Mouse (Mus musculus): ENCODE data around the gene Fam187a.

Gene Fam187a

DNA sequence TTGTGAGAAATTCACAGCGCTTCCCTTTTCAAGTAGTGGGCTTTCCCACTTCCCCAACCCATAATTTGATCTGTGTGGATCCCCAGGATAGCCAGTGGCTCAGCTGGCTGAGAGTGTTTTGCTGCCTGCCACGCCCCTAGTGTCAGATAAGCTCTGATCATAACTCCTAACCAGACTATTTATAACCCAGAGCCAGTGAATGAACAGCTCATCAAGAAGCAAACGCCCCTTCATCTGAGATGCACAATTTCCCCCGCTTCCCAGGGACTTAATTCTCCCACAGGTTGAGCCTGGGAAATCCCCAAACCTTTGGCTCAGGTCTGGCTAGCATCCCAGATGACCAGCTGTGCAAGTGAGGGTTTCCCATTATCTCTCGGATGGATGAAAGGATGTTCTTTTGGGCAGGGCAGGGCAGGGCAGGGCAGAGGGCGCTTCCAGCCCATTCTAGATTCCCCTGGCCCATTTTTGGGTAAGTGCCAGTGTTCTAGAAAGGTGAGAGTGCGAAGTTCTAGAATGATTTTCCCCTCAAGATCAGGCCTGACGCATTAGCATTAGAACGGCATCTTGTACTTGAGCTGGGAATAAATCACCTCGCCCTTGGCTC, at the start of gene Fam187a:
Gene Fam187a (plus strand): TSS at position 554 of the 604 bp plus-strand sequence.
- no peak for DNase-seq

DNA sequence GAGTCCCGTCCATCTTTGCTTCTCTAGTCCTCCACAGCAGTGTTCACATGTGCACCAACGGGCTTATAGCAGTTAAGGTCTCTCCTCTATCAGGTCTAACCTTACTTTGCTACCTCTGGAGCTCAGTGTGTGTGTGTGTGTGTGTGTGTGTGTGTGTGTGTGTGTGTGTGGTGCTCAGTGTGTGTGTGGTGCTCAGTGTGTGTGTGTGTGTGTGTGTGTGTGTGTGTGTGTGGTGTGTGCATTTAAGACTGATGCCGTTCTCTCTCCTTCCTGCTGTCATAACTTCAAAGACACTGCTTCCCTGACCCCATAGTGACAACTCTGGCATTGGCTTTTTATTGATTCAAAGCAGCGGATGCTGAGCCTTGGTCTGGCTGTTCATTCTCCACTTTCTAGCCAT, 49.4 kb upstream of the Fam187a start, which contains the start of gene Higd1b:
Gene Higd1b (plus strand): TSS at position 301 of the 400 bp plus-strand sequence.
- no peak for DNase-seq

DNA sequence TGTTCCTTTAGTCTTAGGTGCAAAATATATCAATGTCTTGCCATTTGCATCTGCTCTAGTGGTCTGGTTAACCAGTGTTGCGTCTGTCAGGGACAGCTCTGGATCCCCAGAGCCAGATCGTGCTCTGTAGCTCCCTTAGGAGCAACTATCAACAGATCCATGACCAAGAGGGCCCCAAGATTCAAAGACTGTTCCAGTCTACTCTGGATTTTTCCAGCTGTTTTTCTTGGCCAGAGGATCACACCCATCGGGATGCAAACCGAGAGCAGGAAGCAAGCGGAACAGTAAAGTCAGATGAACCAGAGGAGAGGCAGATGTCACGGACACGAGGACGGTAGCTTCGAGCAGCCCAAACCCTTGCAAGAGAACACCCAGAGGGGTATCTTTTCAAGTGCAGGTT, 48.8 kb upstream of the Fam187a start:
- DNase-seq, result no peak

DNA sequence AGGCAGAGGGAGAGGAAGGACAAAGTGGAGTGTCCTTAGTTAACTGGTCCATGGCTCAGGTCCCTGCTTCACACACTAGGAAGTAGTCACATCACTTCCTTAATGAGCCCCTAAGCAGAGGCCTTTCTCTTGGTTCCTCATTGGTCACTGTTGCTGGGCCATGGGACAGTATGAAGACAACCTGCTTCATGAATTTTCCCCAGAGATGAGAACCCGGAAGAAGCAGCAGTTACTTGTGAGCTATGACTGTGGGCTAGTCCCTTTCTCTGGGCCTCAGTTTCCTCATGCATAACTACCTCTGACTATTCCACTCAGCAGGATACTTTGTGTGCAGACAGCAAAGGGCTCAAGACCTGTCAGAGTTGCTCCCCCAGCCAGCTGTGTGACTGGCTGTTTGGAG, 47.6 kb upstream of the Fam187a start:
- no peak for DNase-seq

DNA sequence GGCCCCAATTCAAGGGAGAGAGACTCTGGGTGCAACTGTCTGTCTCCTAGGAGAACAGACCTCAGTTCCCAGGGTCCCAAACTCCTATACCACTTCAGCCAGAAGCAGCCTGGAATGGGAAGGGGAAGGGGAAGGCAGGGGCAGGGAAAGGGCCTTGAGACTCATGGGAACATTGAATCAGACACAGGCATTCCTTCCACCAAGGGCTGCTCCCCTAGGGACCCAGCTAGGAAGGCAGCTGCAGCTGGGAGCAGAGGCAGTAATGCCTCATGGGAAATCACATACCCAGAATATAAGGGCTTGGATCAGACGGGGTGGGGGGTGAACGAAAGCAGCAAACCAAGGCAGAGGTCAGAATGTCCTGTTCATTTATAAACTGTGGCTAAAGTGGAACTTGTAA, 46.8 kb upstream of the Fam187a start:
- no peak for DNase-seq

DNA sequence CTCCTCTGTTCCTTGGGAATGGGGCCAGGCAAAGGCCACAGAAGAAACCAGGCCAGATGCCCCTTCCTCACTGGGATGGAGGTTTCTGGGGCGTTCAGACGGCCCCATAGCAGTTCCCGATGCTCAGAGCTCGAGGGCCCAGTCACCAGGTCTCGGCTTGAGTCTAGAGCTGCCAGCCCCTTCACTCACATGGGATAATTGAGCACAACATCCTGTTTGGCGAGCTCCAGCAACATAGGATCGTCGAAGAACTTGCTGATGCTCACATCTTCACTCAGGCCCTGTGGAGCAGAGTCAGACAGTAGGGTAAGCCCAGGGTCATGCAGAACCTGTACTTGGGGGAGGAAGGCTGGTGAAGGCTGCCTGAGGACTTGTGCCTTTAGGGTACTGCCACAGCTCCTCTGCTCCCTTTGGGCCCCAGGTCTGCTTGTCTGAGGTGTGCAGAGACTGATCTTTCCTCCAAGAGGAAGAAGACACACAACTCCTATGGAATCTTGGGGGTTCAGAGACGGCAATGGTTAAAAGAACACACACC, 46.3 kb upstream of the Fam187a start:
- DNase-seq, result no peak

DNA sequence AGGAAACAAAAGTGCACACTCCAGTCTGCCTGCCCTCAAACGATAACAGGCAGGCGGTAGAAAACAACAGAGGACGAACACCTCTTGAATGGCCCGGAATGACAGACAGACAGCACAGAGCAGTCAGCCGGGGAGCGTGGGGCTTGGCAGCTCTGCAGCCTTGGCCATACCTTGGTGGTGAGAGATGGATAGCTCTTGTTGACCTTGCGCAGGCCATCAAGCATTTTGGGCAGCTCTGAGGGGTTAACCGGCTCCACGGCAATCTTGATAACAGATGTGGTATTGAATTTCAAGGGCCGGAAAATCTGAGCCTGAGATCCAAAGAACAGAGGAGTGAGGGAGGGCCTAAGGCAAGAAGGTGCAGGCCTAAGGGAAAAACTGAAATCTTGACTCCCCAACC, 39.0 kb upstream of the Fam187a start:
- no peak for DNase-seq

DNA sequence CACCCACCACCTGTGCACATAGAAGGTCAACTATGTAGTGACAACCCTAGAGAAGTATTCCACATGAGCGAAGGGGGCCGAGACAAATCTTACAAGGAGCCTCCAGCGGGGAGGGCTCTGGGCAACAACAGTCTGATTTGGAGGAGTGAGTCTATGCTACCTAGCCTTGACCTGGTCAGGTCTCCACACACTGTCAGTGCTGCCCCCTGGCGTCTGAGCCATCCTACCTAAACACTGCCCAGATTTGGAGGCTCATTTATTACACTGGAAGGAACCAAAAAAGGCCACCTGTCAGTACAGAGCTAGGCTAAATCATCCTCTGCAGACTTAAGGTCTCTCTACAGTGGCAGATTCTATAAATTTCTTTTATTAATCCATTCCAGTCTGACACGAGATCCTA, 33.1 kb upstream of the Fam187a start:
- peak; percentile 49 for DNase-seq

DNA sequence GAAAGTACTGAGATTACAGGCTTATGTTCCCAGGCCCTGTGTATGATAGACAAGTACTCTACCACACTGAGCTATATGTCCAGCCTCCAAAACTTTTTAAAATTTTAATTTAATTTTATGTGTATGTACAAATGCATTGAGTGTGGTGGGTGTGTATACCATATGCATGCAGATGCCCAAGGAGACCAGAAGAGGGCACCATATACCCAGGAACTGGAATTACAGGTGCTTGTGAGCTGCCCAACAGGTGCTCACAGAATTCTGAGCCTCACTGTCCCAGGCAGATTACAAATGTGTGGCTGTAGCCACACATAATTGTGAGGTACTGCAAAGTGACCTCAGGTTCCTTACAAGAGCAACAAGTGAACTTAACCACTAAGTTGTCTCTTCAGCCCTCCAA, 31.2 kb upstream of the Fam187a start:
- no peak for DNase-seq

DNA sequence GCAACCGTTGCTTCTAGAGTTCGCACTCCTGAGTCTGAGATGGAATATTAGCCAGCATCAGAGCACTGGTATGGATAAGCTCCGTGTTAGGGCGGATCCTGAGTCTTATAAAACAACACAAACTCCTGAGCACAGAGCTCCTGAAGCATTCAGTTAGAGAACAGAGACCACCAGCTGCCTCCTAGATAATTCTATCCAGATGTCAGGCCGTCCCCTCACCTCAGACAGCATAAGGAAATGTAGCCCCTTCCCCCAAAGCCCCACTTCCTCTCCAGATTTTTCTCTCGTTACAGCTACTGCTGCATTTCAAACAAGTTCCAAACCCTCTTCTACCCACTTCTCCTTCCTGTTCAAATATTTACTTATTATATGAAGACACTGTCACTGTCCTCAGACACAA, 29.0 kb upstream of the Fam187a start:
- no peak for DNase-seq

DNA sequence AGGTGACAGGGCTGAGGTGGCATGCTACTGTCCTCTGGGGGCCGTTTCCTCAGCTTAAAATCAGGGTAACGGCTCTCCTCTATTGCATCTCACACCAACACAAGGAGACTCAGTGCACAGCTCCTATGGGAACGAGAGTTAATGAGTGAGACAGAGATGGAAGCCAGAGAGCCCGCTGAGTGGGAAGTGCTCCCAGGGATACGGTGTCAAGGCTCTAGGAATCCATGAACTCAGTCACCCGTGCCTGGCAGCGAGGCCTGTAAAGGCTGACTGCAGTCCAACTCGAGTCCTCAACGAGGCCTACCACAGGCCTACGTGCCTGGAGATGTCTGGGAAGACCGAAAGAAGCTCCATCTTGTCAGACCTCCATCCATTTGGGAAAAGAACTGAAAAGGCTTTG, 26.0 kb upstream of the Fam187a start:
- no peak for DNase-seq

DNA sequence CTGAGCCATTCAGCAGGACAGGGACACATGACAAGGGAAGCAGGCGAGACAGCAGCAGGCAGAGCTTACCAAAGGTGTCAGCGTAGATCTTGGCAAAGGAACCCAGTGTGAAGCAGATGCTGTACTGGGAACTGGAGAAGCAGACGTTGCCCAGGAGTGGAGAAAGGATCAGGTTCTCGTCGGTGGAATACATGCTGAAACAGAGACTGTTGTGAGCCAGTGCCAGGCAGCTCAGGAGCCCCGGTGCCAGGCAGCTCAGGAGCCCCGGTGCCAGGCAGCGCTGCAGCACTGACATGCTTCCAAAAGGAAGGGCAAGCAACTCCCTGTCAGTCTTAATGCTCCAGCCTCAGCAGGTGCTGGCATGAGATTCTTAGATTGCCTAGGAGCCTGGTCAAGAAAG, 25.0 kb upstream of the Fam187a start:
- DNase-seq, result no peak

DNA sequence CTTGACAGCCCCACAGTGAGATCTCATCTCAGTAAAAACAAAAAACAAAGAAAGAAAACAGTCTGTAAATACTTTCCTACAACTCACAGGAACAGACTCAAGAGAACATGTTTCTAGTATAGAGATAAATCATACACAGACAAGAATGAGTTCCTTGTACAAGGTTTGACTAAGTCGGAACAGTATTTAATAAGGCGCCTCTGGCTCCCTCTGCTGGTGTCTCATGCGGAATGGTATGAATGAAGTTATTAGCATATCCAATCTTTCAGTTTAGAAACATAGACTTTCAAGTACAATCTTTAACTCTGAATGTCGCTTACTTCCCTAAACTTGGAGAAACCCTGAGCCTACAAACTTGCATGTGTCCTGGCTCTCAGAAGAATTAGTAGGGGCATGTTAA, 20.7 kb upstream of the Fam187a start:
- DNase-seq, result peak; percentile 52

DNA sequence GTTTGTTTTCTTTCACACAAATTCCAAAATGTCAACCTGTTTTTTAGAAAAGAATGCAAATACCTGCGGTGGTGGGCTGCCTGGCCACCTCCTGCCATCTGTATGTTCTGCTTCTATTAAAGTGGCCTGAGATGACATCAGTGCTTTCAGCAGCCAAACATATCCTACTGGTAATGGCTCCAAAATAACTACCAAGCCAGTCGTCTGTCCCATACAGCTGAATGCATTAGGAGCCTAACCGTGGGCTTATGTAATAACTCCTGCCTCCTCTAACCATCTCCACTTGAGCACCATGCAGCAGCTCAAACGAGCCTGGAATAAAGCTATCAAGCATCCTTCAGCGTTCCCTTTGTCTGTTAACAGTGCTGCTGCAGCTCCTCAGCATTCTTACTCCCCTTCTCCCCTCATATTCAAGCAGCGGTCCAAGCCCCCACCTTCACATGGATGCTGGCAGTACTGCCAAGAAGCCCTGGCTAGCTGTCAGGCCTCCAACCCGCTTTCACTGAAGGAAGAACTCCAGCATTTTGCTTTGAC, 10.1 kb upstream of the Fam187a start:
- DNase-seq, result no peak

DNA sequence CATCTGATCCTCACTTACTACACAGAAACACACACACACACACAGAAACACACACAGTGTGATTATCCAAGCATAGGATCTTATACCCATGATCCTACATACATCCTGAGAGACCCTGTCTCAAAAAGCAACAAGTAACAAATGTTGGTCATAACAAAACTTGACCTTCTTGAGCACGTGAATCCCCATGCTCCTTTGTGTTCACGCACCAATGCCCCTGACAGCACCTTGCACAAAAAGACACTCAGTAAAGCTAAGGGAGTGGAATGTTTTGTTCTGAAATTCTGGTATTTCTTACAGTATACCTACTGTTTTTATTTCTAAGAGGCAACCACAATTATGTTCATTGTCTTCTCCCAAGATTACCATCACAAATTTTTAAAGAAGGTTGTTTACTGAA, 5.4 kb upstream of the Fam187a start:
- DNase-seq, result no peak

DNA sequence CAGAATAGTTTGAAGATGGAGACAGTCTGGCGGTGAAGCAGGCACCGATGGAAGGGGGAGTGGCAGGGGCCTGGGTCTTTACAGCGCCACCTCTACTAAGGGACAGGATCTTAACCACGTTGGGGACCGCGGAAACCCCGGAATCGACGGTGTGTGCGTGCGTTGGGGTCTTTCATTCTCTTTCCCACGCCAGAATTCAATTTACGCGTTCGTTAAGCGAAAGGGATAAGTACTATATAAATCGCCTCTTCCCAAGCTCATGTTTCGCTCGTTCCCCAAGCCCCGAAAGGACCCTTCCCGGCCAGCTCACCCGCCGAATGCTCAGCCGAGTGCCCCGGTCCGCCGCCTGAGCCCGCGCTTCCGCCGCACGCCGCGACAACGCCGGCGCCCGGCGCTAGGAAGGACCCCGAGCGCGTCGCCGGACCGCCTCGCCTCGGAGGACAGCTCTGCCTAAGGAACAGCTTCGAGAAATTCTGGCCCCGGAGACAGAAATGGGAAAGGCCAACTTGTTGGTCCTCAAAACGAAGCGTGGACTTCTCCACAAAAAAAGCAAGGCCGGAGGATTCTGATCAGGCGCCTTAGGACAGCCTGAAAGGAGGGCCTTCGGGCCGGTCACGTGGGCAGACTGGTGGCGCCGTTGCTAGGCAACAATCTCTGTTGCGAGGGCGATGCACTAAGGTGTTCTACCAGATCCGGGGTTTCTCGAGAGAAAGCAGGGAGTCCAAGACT, 4.2 kb upstream of the Fam187a start, which contains the start of the genes Eftud2 and Ccdc103:
Gene Eftud2 (minus strand): TSS at position 401 of the 729 bp plus-strand sequence.
Gene Ccdc103 (plus strand): TSS at position 620 of the 729 bp plus-strand sequence.
- peak; percentile 92 for DNase-seq

DNA sequence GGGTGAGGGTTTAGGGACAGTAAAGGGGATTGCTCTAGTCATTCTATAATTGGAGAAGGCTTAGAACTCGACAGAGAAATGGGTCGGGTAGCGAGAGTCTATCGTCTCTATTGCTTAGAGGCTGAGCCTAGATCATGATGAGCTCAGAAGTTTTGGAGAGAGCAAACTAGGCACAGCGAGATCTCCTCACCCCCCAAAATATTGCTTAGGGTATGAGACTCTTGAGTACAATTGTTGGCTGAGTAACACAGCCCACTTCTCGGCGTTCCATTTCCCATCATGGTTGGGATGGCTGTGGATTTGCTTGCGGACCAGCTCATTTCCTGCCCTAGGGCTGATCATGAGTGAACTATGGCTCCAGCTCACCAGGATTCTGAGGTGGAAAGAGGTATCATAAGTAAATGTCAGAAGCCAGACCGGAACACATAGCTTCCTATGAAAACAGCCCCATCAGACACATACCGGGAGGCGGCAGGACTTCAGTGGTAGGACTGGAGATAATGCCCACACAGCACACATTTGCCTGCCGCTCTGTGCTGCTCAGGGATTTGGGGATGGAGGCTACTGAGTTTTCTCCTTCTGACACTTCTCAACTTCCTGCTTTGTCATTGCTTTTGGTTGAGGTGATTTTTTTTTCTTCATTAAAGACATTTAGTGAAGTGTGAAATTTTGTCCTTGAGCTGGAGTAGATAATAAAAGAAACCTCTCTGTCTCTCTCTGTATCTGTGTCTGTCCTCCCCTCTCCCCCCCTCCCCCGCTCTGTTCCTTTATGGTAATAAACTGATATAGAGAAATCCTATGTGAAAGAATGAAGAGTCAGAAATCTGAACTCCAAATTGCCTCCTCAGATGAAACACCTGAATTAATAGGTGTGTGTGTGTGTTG, 3.4 kb upstream of the Fam187a start:
- DNase-seq, result no peak

DNA sequence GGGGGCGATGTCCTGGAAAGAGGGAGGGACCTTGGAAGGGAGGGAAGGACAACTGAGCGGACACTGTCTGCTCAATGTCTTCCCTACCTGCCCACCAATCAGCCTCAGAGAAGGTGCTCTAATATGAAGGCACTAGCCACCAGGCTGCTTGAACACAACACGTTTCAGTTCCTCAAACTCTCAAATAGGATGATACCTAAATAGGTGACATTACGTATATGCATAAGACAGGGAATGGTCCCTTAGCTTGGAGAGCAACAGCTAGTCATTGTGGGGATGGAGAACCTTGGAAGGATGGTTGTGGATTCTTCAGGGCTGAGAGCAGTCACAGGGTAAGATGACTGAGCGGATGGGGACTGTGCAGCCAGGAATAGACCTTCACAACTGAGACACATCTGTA, 2.5 kb downstream of the Fam187a start:
- DNase-seq, result no peak

DNA sequence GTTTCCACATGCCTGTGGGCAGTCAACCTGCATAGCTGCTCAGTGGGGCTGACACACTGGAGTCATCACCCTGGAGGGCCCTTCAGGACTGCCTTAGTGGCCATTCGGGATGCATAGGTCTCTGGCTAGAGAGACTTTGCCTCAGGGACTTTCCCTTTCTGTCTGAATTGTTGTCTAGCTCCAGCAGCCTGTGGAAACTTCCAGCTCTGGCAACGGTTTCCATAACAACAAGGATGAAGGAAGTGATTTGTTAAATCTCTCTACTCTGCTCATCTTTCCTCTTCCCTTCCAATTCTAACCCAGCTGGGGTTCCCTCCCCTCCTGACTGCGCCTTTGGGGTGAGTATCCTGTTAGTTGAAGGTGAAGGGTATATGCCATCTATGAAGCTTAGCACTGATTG, 3.2 kb downstream of the Fam187a start:
- no peak for DNase-seq

DNA sequence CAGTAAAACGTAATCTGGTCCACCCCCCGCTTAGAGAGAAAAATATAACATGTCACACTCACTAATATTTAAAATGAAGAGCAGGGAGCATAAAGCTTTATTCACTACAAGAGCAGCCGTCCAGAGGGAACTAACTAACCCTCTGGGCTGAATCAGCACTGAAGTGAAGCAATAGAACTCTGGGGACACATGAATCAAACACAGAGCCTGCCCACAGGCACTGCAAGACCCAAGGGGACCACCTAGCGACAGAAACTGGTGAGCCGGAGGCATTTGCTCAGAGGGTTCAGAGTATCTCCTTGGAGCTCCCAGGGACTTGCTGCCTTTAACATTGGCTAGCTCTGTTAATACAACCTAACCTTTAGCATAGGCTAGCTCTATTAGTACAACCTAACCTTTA, 5.1 kb downstream of the Fam187a start:
- no peak for DNase-seq

DNA sequence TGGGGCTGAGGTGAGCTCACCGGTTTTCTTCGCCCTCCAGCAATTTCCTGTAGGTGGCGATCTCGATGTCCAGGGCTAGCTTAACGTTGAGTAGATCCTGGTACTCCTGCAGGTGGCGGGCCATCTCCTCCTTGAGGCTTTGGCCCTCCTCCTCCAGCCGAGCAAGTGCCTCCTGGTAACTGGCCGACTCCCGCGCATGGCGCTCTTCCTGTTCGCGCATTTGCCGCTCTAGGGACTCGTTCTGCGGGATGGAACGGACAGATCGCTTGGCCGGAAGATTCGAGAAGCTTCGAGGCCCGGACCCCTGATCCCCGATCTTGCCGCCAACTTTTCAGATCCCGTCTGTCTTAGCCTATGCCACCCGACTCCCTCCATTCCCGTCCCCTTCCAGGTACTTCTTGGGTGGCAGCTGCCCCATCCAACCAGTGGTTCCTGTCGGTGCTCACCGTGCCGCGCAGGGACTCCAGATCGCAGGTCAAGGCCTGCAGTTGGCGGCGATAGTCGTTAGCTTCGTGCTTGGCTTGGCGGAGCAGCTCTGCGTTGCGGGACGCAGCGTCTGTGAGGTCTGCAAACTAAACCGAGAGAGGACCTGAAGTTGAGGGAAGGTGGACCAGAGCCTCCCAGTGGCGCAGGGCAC, 8.2 kb downstream of the Fam187a start:
- DNase-seq, result peak; percentile 75

DNA sequence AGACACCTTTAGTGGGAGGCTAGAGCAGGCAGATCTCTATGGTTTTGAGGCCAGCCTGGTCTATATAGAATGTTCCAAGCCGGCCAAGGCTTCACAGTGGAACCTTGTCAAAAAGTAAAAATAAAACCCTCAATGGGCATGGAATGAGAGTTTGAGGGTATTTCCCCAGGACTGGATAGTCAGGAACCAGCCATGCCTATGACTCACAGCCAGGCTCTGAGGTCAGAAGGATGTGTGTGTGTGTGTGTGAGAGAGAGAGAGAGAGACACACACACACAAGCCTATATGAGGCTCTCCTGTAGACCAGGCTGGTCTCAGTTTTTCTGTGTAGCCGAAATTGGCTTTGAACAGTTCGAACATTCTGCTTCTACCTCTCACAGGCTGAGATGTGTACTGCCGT, 9.7 kb downstream of the Fam187a start:
- DNase-seq, result no peak

DNA sequence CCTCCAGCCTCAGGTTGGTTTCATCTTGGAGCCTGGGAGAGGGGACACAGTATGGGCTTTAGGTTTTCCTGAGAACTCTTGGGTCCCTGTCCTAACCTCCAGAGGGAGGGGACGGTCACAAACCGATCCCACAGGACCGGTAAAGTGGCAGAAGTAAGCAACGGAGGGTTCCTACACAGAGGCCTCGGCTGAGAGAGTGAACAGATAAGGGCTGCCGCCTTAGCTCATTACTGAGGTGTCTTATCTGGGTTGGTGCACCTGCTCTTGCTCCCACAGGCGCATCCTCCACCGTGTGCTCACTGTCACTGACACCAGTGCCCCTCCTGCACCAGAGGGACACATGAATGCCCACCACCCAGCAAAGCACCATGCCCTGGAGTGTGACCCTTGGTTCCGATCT, 10.8 kb downstream of the Fam187a start:
- no peak for DNase-seq

Measured in thymus, postnatal 25 days (tissue).